Mouse (Mus musculus): ENCODE measurements around the gene Chmp2a. TPM values are rescaled to one million over a fixed set of nuclear protein-coding genes. Genes with fewer than 3 reads are reported as not detected.

Gene Chmp2a
- polyA plus RNA-seq, 1 experiment from 2014 or later = 93.8 TPM

DNA sequence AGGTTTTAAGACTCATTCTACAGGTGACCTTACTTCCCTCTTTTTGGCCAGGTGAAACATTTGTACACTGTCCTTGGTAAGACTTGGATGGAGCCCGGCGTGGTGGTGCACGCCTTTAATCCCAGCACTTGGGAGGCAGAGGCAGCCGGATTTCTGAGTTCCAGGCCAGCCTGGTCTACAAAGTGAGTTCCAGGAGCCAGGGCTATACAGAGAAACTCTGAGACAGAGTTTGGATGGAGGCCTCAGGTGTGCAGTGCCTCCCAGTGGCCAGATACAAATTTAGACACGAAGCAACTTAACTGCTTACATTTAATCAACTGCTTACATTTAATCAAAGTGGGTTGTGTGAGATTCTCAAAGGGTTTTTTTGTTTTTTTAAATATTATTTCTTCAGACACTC is 3.5 kb downstream of the Chmp2a start:
- Histone ChIP-seq H3K9me3 (ENCODE audit: control insufficient read depth, low read length) (no peaks in the 10 kb centered on the region), H3K4me2 (ENCODE audit: low read depth, severe bottlenecking) (no peak overlapping the region), H3K27me3 (ENCODE audit: control insufficient read depth, insufficient read depth, low read length) (no peaks in the 10 kb centered on the region), H3K4me3 (ENCODE audit: low read depth, low read length) (no peak overlapping the region), H3K4me1 (ENCODE audit: control insufficient read depth, insufficient read depth, low read length) (peaks cover 17% of the 10 kb centered on the region), H3K36me3 (ENCODE audit: control insufficient read depth, insufficient read depth, low read length) (peaks cover 66% of the 10 kb centered on the region), H3K9ac (ENCODE audit: low read length) (no peak overlapping the region), H3K27ac (replicated peaks; ENCODE audit: low read depth, low read length) (no peak overlapping the region)
- ATAC-seq (ENCODE audit: insufficient number of reproducible peaks, low FRiP score, low TSS enrichment, low read depth) = no peak
- no peak for DNase-seq (ENCODE audit: low spot score)
- WGBS = 84% methylated on average over 5 of the region's 5 CpGs

DNA sequence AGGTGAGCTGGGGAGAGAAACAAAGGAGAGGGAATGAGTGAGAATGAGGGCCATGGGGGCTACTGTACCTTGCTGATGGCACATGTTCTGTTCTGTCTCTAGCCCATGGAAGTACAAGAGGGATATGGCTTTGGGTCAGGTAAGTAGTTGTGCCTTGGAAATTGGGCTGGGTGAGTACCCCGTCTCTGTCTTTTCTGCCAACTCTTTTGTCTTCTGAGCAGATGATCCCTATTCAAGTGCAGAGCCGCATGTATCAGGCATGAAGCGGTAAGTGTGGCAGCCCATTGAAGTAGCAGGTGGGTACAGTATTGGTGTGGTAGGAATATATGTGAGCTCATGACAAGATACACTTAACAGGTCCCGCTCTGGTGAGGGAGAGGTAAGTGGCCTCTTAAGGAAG is 5.6 kb downstream of the Chmp2a start:
- WGBS = 91% methylated on average over 4 of the region's 4 CpGs
- no peaks in the 10 kb centered on the region for H3K27me3 ChIP-seq (ENCODE audit: control insufficient read depth, insufficient read depth, low read length)
- DNase-seq (ENCODE audit: low spot score) (no peak), ATAC-seq (ENCODE audit: insufficient number of reproducible peaks, low FRiP score, low TSS enrichment, low read depth) (no peak)
- H3K9me3 ChIP-seq (ENCODE audit: control insufficient read depth, low read length) = no peaks in the 10 kb centered on the region
- H3K4me2 ChIP-seq (ENCODE audit: low read depth, severe bottlenecking) = no peak overlapping the region
- no peak overlapping the region for H3K9ac ChIP-seq (ENCODE audit: low read length)
- H3K4me3 ChIP-seq (ENCODE audit: low read depth, low read length) = no peak overlapping the region
- H3K27ac ChIP-seq (replicated peaks; ENCODE audit: low read depth, low read length) = no peak overlapping the region
- peaks cover 60% of the 10 kb centered on the region for H3K36me3 ChIP-seq (ENCODE audit: control insufficient read depth, insufficient read depth, low read length)
- H3K4me1 ChIP-seq (ENCODE audit: control insufficient read depth, insufficient read depth, low read length) = peaks cover 16% of the 10 kb centered on the region; the same call in 1 of the 2 replicates

DNA sequence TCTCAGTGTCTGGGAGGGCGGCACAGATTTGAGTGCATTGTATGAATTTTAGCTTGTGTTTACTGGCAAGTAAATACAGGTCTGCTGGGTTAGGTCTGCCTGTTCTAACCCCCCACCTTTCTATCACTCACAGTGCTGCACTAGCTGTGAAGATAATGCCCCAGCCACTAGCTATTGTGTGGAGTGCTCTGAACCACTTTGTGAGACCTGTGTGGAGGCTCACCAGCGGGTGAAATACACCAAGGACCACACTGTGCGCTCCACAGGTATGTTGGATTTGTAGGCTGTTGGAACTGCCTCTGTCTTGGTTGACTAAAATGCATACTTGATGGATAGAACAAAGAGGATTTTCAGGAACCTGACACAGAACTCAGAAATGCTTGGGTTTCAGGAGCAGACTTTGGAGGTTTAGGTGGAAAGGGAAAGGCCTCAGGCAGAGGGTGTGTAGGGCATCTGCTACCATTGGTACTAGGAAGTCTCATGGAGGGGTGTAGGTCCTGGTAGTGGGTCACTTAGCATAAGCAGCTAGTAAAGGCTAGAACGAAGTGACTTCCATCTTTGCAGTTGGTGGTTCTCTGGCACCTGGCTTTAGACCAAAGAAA is 9.0 kb downstream of the Chmp2a start:
- peaks cover 46% of the 10 kb centered on the region for H3K36me3 ChIP-seq (ENCODE audit: control insufficient read depth, insufficient read depth, low read length)
- no peak for ATAC-seq (ENCODE audit: insufficient number of reproducible peaks, low FRiP score, low TSS enrichment, low read depth)
- WGBS = 36% methylated on average over 4 of the region's 4 CpGs

DNA sequence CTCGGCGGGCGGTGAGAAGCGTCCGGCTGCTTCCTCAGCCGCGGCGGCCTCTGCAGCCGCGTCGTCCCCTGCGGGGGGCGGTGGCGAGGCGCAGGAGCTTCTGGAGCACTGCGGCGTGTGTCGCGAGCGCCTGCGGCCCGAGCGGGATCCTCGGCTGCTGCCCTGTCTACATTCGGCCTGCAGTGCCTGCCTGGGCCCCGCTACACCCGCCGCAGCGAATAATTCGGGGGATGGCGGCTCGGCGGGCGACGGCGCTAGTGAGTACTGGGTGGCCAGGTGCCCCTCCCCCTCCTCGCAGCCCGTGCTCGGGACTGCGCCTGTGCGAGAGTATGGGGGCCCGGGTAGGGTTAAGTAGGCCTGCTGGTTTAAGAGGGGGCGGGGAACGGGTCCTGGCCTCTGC is 9.8 kb downstream of the Chmp2a start:
- peak; percentile 57 for ATAC-seq (ENCODE audit: insufficient number of reproducible peaks, low FRiP score, low TSS enrichment, low read depth)
- Histone ChIP-seq H3K27me3 (ENCODE audit: control insufficient read depth, insufficient read depth, low read length) (no peaks in the 10 kb centered on the region), H3K27ac (replicated peaks; ENCODE audit: low read depth, low read length) (peak overlapping the region; percentile 100), H3K4me2 (ENCODE audit: low read depth, severe bottlenecking) (peak overlapping the region; percentile 99), H3K4me1 (ENCODE audit: control insufficient read depth, insufficient read depth, low read length) (peaks cover 13% of the 10 kb centered on the region; the same call in 1 of the 2 replicates), H3K9me3 (ENCODE audit: control insufficient read depth, low read length) (no peaks in the 10 kb centered on the region), H3K4me3 (ENCODE audit: low read depth, low read length) (peak overlapping the region; percentile 94), H3K9ac (ENCODE audit: low read length) (peak overlapping the region; percentile 97), H3K36me3 (ENCODE audit: control insufficient read depth, insufficient read depth, low read length) (peaks cover 39% of the 10 kb centered on the region)
- WGBS = under 1% methylated on average over 27 of the region's 44 CpGs
- peak; percentile 87 for DNase-seq (ENCODE audit: low spot score)

More for the DNA sequence above, 9.0 kb downstream of the Chmp2a start:
- H3K9me3 ChIP-seq (ENCODE audit: control insufficient read depth, low read length) = no peaks in the 10 kb centered on the region
- H3K4me2 ChIP-seq (ENCODE audit: low read depth, severe bottlenecking) = peak overlapping the region; percentile 99
- no peak overlapping the region for H3K27ac ChIP-seq (replicated peaks; ENCODE audit: low read depth, low read length)
- peaks cover 13% of the 10 kb centered on the region; the same call in 1 of the 2 replicates for H3K4me1 ChIP-seq (ENCODE audit: control insufficient read depth, insufficient read depth, low read length)
- DNase-seq (ENCODE audit: low spot score) = no peak
- H3K27me3 ChIP-seq (ENCODE audit: control insufficient read depth, insufficient read depth, low read length) = no peaks in the 10 kb centered on the region
- peak overlapping the region; percentile 97 for H3K9ac ChIP-seq (ENCODE audit: low read length)
- peak overlapping the region; percentile 94 for H3K4me3 ChIP-seq (ENCODE audit: low read depth, low read length)

DNA sequence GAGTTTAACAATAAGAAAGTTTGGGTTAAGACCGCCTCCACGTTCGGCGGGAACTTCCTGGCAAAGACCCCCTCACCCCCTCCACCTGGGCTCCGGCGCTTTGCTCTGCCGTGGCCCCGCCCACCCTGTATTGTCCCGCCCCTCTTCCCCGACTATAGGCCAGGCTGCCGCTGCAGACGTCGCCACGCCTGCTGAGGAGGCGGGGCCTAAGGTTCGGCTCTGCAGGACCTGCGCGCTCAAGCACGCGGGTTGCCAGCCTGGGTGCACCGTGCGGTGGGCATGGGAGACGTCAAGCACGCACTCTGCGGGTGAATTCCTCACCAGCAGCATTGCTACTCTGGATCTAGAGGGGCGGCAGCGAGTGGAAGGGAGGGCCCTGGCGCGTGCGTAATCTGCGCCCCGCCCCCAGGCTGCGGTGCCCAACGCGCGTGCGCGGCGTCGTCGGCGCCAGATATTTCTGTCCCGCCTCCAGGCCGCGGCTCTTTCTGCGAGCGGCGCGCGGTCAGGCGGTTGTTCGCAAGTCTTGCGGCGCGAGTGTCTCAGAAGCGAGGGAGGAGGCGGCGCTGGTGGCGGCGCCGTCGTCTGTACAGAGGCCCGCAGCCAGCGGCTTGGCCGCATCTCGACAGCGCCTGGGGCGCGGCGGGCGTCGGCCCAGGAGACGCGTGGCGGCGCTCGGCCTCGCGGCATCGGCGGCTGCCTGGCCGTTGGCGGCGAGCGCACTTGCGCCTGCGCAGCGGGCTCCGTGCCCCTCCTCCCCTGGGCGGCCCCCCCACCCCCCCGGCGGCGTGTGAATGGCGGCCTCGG is 10.5 kb downstream of the Chmp2a start:
- DNase-seq (ENCODE audit: low spot score) = peak; percentile 97
- H3K27ac ChIP-seq (replicated peaks; ENCODE audit: low read depth, low read length) = peak overlapping the region; percentile 100
- H3K9me3 ChIP-seq (ENCODE audit: control insufficient read depth, low read length) = no peaks in the 10 kb centered on the region
- H3K4me3 ChIP-seq (ENCODE audit: low read depth, low read length) = peak overlapping the region; percentile 94
- H3K9ac ChIP-seq (ENCODE audit: low read length) = peak overlapping the region; percentile 97
- H3K27me3 ChIP-seq (ENCODE audit: control insufficient read depth, insufficient read depth, low read length) = no peaks in the 10 kb centered on the region
- WGBS = under 1% methylated on average over 85 of the region's 95 CpGs
- peak overlapping the region; percentile 99 for H3K4me2 ChIP-seq (ENCODE audit: low read depth, severe bottlenecking)
- peaks cover 13% of the 10 kb centered on the region; the same call in 1 of the 2 replicates for H3K4me1 ChIP-seq (ENCODE audit: control insufficient read depth, insufficient read depth, low read length)
- peaks cover 32% of the 10 kb centered on the region for H3K36me3 ChIP-seq (ENCODE audit: control insufficient read depth, insufficient read depth, low read length)
- ATAC-seq (ENCODE audit: insufficient number of reproducible peaks, low FRiP score, low TSS enrichment, low read depth) = peak; percentile 82

DNA sequence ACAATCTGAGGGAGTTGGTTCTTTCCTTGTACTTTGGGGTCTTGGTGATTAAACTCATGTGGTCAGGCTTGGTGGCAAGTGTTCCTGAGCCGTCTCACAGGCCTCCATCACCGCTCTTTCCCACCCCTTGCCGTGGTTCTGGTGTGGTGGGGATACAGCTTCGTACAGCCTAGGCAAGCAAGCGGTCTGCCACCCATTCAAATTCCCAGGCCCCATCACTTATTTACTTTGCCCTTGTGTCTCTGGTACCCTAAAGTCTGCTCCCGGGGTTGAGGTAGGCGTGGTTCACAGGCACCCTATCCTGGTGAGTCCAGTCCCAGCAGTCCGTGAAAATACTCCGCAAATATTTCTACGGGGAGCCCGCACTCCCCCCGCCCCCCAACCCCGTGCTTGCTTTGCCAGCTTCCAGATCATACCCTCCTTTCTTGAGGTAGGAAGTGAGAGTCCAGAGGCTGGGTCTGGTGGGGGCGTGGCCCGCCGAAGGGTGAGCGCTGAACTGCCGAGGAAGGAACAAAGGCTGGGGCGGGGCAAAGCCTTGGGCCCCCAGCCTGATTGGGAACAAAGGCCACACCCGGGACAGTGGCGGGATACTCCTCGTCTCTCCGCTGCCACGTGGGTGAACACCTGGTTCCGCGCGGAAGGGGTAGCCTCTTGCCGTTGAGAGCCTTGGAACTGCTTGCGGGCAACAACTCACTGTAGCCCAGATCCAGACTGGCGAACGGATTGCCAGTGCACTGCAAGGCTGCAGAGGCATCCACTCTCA is 11.7 kb downstream of the Chmp2a start:
- Histone ChIP-seq H3K4me2 (ENCODE audit: low read depth, severe bottlenecking) (peak overlapping the region; percentile 99), H3K4me3 (ENCODE audit: low read depth, low read length) (peak overlapping the region; percentile 94), H3K9ac (ENCODE audit: low read length) (peak overlapping the region; percentile 73), H3K27me3 (ENCODE audit: control insufficient read depth, insufficient read depth, low read length) (no peaks in the 10 kb centered on the region), H3K9me3 (ENCODE audit: control insufficient read depth, low read length) (no peaks in the 10 kb centered on the region), H3K27ac (replicated peaks; ENCODE audit: low read depth, low read length) (peak overlapping the region; percentile 100), H3K4me1 (ENCODE audit: control insufficient read depth, insufficient read depth, low read length) (peaks cover 13% of the 10 kb centered on the region; the same call in 1 of the 2 replicates), H3K36me3 (ENCODE audit: control insufficient read depth, insufficient read depth, low read length) (peaks cover 20% of the 10 kb centered on the region)
- DNase-seq (ENCODE audit: low spot score) = peak; percentile 95
- ATAC-seq (ENCODE audit: insufficient number of reproducible peaks, low FRiP score, low TSS enrichment, low read depth) = peak; percentile 80
- 3% methylated on average over 31 of the region's 31 CpGs for WGBS

DNA sequence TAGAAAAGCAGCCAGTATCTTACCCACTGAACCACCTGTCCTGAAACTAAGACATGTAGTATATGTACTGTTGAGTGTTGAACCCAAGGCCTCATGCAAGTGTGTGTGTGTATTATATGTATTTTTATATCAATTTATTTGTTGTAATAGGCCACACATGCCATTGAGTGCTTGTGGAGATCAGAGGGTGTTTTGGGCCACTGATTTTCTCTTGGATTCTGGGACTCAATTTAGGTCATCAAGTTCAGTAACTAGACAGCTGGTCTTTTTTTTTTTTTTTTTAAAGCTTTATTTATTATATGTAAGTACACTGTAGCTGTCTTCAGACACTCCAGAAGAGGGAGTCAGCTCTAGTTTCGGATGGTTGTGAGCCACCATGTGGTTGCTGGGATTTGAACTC is 19.4 kb downstream of the Chmp2a start:
- DNase-seq (ENCODE audit: low spot score) (no peak), ATAC-seq (ENCODE audit: insufficient number of reproducible peaks, low FRiP score, low TSS enrichment, low read depth) (no peak)
- Histone ChIP-seq H3K4me3 (ENCODE audit: low read depth, low read length) (no peak overlapping the region), H3K27ac (replicated peaks; ENCODE audit: low read depth, low read length) (no peak overlapping the region), H3K4me1 (ENCODE audit: control insufficient read depth, insufficient read depth, low read length) (peaks cover 3% of the 10 kb centered on the region; the same call in 1 of the 2 replicates), H3K27me3 (ENCODE audit: control insufficient read depth, insufficient read depth, low read length) (no peaks in the 10 kb centered on the region), H3K4me2 (ENCODE audit: low read depth, severe bottlenecking) (no peak overlapping the region), H3K9me3 (ENCODE audit: control insufficient read depth, low read length) (no peaks in the 10 kb centered on the region), H3K36me3 (ENCODE audit: control insufficient read depth, insufficient read depth, low read length) (no peaks in the 10 kb centered on the region), H3K9ac (ENCODE audit: low read length) (no peak overlapping the region)
- 86% methylated on average over 1 of the region's 1 CpGs for WGBS

DNA sequence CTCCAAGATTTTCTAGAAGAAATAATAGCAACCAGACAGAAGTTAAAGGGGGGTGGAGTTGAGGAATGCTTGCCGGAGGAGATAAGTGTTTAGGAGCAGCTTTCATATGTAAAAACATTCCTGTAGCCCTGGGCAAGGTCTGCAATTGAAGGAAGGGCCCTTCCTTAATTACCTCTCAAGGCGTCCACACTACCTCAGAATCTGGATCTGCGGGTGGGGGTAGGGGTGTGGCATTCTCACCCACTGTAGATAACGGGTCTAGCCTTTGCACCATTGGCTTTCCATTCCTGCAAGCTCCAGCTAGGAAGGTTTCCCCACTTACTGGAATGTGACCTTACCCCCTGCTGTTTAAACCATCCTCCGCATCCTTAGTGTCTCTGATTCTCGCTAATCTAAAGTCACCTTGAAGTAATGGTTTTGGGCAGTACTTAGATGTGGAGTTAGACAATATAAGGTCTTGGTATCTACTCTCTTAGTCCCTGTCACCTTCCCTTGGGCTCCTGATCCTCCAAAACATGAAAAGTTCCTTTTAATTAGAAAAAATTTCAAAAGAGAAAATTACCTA is 20.2 kb downstream of the Chmp2a start:
- no peak overlapping the region for H3K4me2 ChIP-seq (ENCODE audit: low read depth, severe bottlenecking)
- no peak overlapping the region for H3K4me3 ChIP-seq (ENCODE audit: low read depth, low read length)
- no peak overlapping the region for H3K9ac ChIP-seq (ENCODE audit: low read length)
- H3K9me3 ChIP-seq (ENCODE audit: control insufficient read depth, low read length) = no peaks in the 10 kb centered on the region
- ATAC-seq (ENCODE audit: insufficient number of reproducible peaks, low FRiP score, low TSS enrichment, low read depth) = no peak
- no peaks in the 10 kb centered on the region for H3K36me3 ChIP-seq (ENCODE audit: control insufficient read depth, insufficient read depth, low read length)
- peak; percentile 16 for DNase-seq (ENCODE audit: low spot score)
- no peaks in the 10 kb centered on the region for H3K27me3 ChIP-seq (ENCODE audit: control insufficient read depth, insufficient read depth, low read length)
- H3K27ac ChIP-seq (replicated peaks; ENCODE audit: low read depth, low read length) = no peak overlapping the region
- H3K4me1 ChIP-seq (ENCODE audit: control insufficient read depth, insufficient read depth, low read length) = peaks cover 3% of the 10 kb centered on the region; the same call in 1 of the 2 replicates
- 37% methylated on average over 6 of the region's 6 CpGs for WGBS

Measured in limb, embryonic 11.5 days (tissue).